Mouse (Mus musculus) erythroid progenitor cell, adult 5-6 weeks (primary cell): ENCODE measurements around the gene Tppp3. TPM values are rescaled to one million over a fixed set of nuclear protein-coding genes. Genes with fewer than 3 reads are reported as not detected.
A peak's percentile ranks its signal among the peaks of the same experiment; 100 is the strongest.

ENCODE experiments used
- ATAC-seq: replicated peaks from 2 replicates; pipeline ENCODE4 v1.8.0; 2016; ENCODE audit warnings: moderate number of reproducible peaks, mild to moderate bottlenecking, moderate TSS enrichment, inconsistent platforms; ENCODE audit not compliant: poor library complexity, low FRiP score, severe bottlenecking
- total RNA-seq, 2 experiments: library from RNA; stranded (forward) in 1 of 2; stranded (reverse) in 1 of 2; fragments of 150-400 nt in 1 of 2; fragments of 186-747, 209-891 nt in 1 of 2; gene quantifications; 2 replicates each; pipeline versions ENCODE4 v1.2.3 to v1.2.4; 2015 to 2017; ENCODE audit warnings: low replicate concordance in 2 of 2

The Tppp3 gene
- total RNA-seq (2015; ENCODE audit: low replicate concordance) (2.5 TPM in 1 of 2 replicates, not detected in the other), total RNA-seq (2017; ENCODE audit: low replicate concordance) (2.2 TPM in 1 of 2 replicates, not detected in the other)

DNA sequence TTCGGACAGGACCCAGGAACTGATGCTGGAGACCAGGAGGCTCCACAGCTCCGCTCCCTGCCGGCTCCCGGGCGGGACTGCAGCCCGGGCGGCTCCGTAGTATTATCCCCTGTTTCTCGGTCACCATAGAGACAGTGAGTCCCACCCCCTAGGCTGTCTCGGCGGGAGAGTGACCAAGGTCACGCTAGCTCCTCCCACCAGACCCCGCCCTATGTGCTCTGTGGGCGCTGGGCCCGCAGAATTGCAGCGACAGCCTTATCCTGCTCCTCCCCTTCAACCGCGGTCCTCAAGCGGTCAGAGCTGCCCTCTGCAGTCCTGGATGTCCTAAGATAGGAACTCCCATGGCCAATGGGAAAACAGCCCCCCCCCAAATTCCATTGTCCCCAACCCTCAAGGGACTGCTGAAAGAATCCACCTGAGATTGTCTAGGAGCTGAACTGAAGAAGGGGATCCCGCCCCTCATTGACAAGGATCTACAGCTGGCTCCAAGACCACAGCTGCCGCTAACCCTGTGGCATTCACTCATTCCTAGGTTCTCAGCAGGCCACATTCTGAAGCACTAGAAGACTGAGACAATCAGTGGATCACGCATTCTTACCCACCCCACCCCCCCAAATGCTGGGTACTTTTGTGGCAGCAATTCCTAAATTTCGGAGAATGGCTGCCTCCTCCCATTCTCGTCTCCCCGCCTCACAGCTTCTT is at the start of gene Tppp3:
Gene Tppp3, minus strand, starts transcription at position 213 of the 702 bp plus-strand sequence.
- peak; percentile 87 for ATAC-seq

DNA sequence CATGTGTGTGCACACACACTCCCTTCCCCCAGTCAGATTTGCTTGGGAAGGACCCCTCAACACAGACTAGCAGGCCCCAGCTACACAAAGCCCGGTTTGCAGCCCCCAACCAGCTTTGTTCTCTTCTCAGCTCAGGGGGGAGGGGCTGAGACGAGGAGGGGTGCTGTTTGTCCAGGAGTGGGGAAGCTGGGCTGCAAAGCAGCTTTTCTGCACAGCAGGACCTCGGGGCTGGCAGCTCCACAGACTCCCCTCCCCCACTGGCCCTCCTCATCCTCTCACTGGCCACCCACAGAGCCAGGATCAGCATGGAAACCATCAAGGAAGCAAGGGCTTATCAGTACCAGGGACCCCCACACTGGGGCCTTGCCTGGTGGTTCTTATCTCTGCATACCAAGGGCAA is 49.7 kb upstream of the Tppp3 start:
- ATAC-seq: no peak

DNA sequence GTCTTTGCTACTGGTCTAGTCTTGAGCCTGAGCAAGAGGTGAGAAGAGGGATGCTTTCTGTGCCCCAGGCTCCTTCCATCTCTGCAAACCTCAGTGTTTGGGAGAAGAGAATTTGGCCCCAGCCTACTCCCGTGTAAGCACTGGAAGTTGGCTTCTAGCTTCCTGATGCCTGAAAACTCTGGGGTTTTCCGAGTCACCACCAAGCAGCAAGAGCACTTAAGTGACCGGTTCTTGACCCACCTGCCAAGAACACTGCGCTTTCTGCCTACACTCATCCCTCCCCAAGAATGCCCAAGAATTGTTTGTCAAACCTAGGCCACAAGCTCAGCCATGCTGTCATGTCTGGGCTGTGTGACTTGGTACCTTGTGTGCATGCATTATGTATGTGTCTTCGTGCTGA is 49.2 kb upstream of the Tppp3 start:
- ATAC-seq: no peak

DNA sequence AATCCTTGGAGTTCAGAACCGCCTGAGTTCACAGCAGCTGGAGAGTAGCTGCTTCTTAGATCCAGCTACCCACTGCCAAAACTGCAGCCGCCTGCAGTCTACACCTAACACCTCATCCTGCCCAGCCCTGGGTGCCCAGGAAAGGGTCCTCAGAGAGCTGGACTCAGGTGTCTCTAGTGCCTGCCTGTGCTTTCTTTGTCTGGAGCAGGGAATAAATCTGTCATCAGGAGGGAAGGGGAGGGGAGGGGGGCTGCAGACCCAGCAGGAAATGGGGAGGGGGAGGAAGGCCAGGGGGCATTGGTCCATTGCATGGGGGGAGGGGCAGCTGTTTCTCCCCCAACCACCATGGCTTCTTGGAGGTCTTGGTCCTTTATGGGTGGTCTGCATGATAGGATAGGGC is 48.3 kb upstream of the Tppp3 start:
- ATAC-seq: no peak

DNA sequence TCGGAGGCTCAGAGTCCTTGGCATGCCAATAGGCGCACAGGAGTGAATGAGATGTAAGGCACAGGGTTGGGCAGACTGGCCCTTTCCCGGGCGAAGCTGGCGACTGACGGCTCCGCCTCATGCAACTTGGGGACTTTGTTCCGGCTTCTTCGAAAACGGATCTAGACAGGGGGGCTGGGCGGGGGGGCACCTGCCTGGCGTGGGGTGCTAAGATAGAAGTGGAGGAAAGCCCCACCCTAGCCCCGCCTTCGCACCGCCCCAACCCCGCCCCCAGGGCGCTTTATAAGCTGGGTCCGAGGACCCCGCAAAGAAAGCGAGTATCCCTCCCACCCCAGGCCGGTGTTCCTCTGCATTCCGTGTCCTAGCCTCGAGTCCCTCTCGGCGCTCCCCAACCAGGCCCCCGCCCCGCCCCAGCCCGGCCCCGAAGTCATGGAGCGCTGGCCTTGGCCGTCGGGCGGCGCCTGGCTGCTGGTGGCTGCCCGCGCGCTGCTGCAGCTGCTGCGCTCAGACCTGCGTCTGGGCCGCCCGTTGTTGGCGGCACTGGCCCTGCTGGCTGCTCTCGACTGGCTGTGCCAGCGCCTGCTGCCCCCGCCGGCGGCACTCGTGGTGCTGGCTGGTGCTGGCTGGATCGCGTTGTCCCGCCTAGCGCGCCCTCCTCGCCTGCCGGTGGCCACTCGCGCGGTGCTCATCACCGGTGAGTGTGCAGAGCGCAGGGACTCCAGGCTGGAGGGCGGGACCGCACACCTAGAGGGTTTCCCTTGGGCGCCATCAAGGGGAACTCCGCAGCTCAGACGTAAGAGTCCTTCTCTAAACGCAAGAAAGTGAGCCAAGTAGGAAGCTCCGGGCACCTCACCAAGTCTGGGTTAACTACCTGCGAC is 47.3 kb upstream of the Tppp3 start, which contains the start of gene Hsd11b2:
Gene Hsd11b2, plus strand, starts transcription at position 320 of the 878 bp plus-strand sequence.
- ATAC-seq: no peak

DNA sequence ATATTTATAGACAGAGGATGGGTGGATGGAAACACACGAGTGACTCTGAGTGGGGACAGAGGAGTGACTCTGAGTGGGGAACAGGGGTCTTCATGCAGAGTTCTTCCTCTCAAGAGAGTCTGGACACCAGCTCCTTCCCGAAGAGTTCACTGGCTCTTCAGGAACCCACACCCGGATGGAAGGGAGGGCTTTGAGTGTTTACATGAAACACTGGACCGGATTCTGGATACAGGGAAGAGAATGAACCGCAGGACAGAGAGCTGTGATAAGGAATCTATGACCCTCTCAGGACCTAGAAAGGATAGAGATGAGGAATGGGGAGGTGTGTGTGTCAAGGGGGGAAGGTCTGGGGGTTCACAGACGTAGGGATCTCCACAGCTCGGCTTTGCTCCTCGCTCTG is 46.0 kb upstream of the Tppp3 start:
- ATAC-seq: no peak

DNA sequence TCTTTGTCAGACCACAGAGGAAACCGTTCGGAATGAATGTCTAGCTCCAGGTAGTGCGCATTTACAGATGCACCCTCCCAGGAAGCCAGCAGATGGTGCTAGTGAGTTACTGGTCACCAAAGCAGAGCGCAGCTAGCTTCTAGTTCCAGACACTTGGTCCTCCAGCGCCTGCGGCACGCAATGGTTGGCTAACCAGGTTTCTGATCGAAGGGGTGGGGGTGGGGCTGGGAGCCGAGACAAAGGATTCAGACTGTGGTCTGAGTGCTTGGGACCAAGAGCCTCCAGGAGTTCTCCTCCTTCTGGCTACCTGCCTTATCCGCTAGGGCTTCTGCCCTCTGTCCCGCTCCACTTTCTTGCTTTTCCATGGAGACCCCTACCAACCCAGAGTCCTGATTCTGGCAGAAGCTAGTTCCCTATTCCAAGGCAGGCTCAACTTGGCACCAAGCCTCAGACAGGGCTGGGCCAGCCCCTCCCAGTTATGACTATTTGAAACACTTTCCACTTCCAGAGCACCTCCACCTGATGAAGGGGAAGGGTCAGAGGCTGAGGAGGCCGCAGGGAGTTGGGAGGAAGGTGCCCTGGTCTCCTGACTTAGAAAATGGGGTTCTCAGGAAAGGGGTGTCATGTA is 44.8 kb upstream of the Tppp3 start:
- ATAC-seq: peak; percentile 74

DNA sequence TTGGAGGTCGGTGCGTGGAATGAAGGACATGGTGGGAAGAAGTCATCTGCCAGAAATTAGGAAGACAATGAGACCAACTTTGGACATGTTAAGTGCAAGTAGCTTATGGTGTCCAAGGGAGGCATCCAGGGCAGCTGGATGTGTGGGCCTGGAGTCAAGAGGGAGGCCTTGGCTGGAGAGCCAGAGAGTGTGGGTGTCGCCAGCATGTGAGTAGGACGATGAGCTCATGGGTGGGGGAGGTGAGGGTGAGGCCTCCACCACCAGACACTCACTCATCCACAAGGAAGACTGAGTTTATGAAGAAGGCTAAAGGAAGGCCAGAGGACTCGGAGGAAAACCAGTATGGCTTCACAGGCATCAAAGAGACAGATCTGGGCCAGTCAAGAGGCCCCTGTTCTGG is 43.3 kb upstream of the Tppp3 start:
- no peak for ATAC-seq

DNA sequence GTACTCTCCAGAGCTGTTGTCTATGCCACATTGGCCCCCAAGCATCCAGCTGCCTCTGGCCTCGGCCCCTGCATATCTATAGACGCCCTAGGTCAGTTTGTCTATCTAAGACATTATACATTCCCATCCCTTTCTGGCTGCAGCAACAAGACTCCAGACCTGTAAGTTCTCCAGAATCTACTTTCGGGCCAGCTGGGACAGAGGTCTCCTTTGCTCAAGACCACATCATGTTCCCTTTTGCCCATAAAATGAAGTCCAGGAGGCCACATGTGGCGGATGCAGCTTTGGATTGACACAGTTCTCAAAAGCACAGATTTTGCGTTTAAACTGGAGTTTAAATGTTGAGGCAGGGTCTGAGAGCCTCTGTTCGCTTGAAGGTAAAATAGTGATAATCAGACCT is 42.9 kb upstream of the Tppp3 start:
- no peak for ATAC-seq

DNA sequence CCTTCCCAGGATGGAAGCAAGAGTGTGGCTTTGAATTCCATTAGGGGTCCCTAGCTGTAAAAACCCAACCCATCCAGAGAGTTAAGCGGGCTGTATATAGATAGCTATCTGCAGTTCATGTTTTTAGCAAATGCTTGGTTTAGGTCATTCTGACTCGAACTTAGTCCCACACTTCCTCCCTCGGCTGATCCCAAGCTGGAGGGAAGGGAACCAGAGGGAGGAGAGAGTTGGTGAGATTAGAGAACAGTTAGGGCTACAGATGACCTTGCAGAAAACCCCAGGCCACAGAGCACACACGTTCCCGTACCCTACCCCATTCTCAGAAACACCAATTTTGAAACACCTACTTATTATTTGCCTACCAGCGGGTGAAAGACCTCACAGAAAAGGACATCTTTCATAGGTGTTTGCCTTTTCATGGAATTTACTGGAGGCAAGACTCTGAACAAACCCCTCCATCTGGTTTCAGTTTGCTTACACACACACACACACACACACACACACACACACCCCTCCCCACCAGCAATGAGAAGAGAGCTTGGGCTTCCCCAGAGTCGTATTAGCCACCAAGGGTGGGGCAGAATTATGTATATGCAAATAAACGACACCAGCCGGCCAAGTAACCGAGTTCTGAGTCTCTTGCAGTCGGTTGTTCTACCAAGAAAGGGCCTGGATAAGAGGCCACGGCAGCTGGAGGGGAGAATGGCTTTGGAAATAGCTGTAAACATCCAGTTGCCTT is 38.8 kb upstream of the Tppp3 start:
- ATAC-seq: no peak

DNA sequence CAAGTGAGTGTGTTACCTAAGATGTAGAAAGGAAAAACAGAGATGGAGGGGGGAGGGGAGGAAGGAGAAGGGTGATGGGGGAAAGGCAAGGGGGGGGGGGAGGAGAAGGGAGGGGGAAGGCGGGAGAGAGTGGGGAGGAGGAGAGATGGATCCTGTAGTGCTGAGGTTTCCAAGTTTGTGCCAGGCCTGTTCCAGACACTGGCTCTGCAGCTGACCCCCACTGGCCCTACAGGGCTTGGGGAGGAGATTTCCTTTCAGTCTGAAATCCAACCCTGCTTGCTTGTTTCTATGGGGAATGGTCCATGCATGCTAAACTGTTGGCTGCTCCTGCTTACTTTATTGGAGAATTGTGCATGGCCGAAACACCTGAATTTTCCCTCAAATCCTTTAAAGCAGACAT is 37.4 kb upstream of the Tppp3 start:
- ATAC-seq: no peak

DNA sequence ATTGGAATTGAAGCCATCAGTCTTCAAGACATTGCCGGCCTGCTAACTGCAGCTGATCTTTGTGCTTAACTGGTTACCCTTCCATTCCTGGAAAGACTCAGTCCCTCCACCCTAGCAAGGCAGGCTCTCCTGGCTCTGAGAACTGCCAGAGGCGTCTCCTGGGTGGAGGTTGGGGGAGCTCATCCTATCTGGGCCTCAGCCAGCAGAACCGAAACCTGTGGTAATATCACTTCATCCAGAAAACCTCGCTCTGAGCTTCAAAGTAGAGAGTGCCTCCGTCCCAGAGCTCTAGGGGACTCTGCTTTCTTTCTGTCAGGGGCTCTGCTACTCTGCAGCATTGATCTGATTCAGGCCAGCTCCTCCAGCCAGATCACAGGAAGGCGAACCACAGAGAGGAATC is 35.7 kb upstream of the Tppp3 start:
- no peak for ATAC-seq

DNA sequence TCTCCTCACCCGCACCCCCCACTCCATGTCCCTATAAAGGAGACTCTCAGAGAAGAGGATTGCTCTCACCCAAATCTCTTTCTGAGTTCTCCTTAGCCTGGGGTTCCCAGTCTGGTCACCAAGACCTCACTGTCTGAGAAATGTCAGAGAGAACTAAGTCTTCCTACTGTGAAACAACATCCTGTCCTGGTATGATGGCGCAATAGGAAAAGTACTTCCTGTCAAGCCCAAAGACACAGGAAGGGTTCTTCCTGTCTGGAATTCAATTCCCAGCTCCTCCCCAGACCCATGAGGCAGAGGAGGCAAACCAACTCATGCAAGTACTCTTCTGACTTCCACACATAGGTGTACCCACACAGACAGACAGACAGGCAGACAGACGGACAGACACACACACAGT is 33.3 kb upstream of the Tppp3 start:
- ATAC-seq: no peak

DNA sequence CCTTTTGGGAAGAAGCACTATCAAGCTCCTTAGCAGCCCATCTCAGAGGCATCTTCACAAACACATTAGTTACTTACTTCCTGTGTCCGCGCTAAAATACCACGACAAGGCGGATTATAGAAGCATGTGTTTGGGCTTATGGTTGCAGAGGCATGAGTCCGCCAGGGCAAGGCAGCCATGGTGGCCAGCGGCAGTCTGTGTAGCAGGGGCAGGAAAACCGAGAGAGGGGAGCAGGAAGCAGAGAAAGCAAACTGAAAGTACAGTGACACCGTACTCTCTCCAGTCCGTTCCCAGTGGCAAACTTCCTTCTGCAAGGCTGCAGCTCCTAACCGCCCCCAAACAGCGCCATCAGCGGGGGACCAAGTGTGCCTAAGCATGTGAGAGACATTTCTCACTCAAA is 28.5 kb upstream of the Tppp3 start:
- no peak for ATAC-seq

DNA sequence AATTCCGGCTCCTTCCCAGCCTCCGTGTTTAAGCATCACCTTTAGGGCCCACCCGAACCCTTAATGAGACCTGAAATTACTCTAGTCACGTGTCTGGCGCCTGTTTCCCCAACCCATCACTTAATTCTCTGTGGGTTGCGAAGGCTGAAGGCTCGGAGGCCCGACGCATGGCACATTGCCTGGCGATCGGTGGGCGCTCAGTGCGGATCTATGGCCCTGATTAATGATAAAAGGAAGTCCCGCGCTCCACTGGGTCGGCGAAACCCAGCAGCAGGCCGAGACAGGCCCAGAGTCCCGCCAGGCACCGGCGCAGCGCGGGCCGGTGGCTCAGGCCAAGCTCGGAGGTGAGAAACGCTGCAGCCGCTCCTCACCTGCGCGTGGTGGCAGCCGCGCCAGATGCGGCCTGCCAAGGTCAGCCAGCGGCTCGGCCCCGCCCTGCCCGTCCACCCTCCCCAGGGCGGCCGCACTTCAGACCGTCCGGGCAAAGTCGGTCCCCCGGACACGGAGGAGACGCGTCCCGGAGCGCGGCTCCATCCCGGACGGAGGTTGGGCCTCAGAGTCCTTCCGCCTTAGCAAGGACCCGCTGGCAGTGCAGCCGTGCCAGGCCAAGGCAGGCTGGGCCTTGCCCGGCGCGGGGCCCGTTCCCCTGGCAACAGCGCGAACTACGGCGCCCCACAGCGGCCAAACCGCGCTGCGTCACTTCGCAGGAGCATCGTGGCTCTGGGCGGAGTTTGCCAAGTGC is 25.3 kb upstream of the Tppp3 start, which contains the start of gene Zdhhc1:
Gene Zdhhc1, minus strand, starts transcription at position 464 of the 742 bp plus-strand sequence.
- ATAC-seq: peak; percentile 92

DNA sequence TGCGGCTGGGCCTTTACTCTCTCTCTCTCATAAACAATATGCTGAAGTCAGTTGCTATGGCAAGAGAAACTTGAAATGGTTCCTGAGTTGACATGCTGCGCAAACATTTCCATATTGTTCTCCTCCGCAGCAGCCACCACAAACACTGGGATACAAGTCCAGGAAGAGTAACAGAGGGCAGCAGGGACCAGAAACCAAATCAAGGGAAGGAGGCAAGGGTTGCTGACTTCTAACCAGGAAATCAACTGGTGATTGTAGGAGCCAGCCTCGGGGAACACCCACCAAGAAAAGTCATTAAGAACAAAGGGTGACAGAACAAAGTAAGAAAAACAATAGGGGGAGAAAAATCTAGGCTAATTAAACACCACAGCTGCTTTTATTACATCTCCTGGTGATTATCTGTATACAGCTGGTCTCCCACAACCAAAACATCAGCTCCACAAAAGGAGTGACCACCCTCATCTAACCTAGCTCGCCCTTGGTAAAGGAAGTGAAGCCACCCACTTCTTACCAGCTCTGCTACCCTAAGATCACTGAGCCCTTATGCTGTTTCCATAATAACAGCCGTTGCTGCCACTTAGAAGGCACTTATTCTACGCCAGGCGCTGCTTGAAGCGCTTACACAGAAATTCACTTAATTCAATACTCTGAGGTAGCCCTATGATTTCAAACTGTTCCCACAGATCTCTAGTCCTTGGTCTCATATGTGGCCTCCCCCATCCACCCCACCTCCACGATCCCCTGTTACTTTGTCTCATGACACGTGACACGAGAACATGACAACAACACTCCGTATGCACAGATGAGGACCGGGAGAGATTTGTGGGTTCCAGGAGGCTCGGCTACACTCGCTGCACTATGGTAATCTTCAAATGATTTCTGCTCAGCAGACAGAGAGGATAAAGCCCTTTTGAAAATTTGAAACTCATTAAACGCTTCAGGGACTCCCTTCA is 24.3 kb upstream of the Tppp3 start:
- no peak for ATAC-seq

DNA sequence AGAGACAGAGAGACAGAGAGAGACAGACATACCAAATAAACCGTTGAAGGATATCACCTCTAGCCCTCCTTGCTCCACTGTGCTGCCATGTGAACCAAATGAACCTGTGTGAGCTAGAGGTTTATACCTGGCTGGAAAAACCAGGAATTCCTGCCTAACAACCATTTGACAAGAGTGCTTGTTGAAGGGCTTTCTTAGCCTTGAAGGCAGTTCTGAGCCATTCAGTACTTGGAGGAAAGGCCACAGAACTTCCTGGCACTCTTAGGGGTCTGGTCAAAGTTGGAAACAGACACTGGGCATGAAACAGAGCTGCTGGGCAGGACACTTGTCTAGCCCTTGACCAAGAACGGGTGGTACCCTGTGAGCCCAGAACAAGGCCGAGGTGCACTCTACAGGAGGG is 23.2 kb upstream of the Tppp3 start:
- ATAC-seq: no peak

DNA sequence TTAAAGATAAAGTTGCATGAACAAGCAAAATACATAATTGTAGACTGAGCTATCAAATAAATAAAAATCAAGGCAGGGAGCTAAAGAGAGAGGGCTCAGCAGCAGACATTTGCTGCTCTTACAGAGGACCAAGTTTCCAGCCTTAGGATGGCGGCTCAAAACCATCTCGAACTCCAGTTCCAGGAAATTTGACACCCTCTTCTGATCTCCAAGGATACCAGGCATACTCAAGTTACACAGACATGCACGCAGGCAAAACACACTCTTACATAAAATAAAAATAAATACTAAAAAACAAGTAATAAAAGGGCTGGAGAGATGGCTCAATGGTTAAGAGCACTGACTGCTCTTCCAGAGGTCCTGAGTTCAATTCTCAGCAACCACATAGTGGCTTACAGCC is 22.2 kb upstream of the Tppp3 start:
- ATAC-seq: no peak
